Mouse (Mus musculus) urinary bladder, adult 18-20 months (tissue): ENCODE results near the gene Ppfia4.

Experiments
- DNase-seq, 2 experiments: peaks; one replicate each; pipeline ENCODE4 v3.0.0; 2022; ENCODE audit warnings: low spot score in 2 of 2, mixed read lengths in 2 of 2

Gene Ppfia4

DNA sequence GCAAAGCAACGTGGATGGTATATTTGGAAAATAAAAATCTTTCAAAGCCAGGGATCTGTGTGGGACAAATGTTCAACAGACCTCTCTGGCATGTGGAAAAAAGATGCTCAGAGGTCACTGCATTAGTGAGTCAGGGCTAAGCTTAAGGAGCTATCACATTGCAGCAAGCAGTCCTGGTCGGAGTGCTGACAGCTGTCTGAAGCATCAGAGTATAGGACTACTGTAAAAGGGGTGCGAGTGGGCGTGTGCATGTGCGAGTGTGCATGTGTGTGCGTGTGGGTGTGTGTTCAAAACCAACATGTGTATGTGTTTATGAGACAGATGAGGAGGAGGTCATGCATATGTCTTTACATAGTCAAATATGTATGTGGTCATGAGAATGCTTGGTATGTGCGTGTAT, 6.4 kb upstream of the Ppfia4 start:
- DNase-seq = no peak

- DNase-seq = no peak
Measured at GRCm38 (mm10) chr1:134336958-134337710, 4.4 kb upstream of the Ppfia4 start.

DNA sequence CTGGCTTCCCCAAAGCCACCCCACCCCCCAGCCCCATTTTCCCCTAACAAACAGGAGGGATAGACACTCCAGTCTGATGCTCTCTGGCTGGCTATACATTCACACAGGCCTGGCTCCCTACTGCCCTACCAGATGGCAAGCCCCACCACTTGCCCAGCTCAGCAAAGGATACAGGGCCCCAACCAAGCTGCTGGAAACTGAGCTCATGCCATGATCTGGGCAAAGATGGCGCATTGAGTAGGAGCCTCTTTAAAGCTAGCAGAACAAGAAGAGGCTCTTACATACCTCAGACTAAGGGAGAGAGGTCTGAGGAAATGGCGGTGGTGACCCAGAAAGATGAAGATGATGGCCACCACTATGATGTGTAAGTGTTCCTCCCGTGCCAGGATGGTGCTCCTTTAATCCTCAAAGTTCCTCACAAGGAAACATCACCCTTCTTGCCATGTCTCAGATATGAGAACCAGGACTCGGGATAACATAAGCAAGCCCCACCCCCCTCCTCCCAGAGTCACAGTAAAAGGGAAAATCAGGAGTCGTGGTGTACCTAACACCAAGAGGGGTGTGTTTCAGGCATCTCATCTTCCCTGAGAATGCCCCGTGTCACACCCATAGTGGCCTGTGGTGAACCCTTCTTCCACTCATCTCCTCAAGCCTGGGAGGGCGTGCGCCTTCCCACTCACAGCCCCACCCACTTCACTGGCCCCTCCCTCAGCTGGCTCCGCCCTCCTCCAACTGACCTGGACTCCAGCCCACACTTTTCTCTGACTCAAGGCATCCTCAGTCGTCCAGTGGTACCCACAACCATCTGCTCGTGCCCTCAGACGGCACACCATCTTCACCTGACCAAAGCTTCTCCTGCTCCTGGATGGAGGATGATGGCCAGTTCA, 3.4 kb upstream of the Ppfia4 start:
- no peak for DNase-seq

GRCm38 (mm10) chr1:134335211-134335923, 2.6 kb upstream of the Ppfia4 start:
- no peak for DNase-seq

DNA sequence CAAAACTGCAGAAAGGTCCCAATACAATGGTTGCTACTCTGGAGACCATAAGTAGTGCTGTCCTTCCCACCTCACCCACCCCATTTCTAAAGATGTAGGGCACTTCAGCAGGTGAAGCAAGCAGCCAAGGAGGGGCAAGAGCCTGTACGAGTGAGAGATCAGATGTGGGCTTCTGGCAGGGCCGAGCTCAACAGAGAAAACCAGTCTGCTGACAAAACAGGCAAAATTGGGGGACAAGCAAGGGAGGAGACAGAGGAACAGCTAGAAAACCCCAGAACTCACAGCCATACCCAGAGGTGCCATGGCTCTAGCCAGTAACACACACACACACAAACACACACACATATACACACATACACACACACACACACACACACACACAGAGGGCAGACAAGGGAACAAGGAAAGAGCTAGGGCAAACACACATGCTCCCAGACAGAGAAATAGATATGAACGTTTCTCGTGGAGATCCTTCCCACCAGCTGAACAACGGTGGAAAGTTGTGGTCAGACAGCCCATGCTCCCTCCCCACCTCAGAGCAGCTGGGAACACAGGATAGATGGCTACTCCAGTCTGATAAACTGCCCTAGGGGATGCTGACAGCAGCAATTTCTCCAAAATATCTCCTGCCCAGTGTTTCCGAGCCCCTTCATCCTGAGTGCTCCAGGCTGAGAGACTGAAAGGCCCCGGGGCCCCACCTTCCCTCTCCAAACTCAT, 1.5 kb upstream of the Ppfia4 start:
- no peak for DNase-seq

GRCm38 (mm10) chr1:134333371-134334110, 813 bp upstream of the Ppfia4 start:
- DNase-seq = no peak

DNA sequence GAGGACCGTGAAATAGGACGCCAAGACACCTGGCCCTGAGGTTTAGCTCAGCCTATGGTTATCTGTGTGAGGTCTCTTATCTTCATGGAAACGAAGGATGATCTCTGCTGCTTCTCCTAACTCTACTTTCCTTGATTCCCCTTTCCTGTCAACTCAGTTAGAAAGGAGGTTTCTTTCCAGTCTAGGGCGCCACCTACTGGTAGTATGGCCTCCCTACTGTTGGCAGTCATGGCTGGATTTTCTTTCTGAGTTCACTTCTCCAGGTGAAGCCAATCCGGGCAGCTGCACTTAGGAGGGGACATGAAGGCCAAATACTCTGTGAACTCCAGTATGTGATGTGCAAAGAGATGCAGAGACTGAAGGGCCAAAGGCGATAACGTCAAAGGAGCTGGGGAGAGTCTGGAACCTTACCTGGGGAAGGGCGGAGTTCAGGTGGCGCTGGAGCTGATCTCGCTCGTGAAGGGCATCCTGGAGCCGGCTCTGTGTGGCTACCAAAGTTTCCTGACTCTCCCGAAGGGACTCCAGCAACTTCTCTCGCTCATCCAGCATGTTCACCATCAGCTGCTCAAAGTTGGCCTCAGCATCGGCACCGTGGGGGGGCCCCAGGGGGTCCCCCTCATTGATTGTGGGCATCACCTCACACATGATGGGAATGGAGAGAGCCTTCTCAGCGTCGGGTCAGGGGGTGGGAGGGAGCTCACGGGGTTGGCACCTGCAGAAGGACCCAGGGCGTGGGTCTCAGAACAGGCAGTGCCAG, 671 bp downstream of the Ppfia4 start:
- DNase-seq = peak; percentile 45 to 58

GRCm38 (mm10) chr1:134326841-134327346, 5.8 kb downstream of the Ppfia4 start:
- DNase-seq = no peak

- DNase-seq = no peak
Measured at GRCm38 (mm10) chr1:134322591-134322990, 10.1 kb downstream of the Ppfia4 start.

- no peak for DNase-seq
Measured at GRCm38 (mm10) chr1:134320691-134321301, 11.9 kb downstream of the Ppfia4 start.

DNA sequence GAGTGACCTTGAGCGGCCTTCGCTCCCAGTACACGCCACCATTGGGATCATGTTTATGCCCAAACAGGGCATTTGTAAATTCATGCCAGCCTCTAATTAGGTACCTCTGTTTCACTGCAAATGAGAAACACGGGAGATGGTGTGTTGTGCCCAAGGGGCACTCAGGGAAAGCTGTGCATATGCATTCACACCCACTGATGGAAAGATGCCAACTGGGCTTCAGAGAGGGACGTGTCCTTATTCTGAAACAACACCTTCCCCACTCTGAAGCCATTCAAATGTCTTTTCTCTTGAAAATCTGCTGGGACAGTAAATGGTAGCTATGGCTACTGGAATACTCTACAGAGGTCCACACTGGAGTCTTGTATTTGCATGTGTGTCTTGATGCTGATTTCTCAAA, 14.5 kb downstream of the Ppfia4 start:
- no peak for DNase-seq

- DNase-seq = no peak
Measured at GRCm38 (mm10) chr1:134316361-134316760, 16.4 kb downstream of the Ppfia4 start.

DNA sequence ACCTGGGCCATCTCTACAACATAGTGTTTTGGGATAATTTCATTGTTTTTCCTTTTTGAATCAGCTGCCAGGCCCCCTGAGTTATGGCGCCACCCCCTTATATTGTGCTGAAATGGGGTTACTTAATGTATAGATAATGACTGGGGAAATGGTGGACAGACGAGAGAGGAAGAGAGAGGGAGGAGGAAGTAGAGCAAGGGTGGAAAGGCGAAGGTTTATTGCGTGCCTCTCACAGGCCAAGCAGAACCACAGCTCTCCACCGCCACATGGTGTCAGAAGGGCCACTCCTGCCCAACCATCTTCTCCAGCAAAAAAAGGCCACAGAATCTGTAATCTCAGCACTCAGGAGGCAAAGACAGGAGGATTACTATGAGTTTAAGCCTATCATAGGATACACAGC, 17.5 kb downstream of the Ppfia4 start:
- no peak for DNase-seq

DNA sequence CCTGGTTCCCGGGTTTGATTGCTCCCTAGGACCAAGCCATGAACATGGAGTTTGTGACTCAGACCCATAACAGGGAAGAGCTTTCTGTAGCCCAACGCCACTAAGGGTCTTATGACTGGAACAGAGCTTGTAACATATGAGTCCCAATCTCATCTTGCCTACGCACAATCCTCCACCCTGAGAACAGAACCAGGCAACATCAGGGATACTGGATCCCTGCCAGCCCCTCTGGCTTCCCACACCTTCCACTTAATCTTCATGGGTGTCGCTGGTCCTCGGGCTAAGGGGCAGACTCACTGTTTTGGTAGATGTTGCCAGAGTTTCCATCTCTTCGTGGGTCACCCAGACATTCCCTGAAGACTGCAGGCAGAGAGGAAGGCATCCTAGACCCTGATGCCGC, 21.0 kb downstream of the Ppfia4 start:
- DNase-seq = no peak

DNA sequence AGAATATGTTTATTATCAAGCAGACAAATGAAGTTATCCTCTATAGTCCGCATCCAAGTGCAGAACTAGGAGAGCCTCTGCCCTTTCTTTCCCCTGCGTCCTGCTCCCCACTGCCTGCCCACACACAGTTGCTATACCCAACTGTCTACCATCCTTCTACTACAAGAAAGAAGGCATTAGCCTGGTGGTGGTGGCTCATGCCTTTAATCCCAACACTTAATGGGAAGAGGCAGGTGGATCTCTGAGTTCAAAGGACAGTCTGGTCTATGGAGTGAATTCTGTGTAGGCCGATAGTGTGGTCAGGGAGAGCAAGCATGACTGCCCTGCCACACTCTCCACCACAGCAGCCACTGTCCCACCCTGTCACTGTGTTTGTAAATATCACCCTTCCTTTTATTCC, 22.0 kb downstream of the Ppfia4 start:
- DNase-seq = no peak

DNA sequence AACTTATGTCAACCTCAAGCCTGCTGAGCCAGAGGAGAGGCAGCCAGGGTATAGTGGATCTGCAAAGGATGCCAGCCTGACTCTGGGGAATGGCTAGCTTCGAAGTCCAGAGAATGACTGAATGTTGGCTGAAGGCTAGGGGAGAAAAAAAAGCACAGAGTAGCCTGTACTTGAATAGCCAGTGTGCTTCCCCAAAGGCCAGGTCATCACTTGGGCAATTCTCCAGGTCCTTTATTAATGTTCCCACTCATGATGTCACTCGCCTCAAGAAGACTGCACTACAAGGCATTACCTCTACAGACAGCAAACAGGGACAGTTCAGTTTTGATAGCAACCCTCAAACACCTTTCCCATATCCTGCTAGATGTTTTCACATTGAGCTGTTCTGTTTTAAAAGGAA, 22.4 kb downstream of the Ppfia4 start:
- DNase-seq = no peak

DNA sequence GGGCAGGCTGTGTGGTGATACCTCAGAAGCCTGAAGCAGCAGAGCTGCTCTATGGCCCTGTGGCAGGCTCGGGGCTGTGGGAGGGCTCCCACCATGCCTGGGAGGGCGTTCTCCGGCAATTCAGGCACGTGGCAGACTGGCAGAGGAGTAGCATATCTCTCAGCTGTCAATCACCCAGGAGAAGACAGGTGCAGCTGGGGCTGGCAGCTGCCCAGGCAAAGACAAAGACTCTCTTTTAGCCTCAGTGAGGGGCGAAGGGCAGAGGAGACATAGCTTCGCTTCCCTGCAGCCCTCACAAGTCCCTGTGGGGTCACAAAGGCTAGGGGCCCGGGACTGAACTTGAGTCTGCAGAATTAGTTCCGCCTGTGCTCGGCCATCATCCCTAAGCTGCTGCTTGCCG, 25.3 kb downstream of the Ppfia4 start:
- no peak for DNase-seq

- DNase-seq = no peak
Measured at GRCm38 (mm10) chr1:134304940-134305339, 27.8 kb downstream of the Ppfia4 start.

DNA sequence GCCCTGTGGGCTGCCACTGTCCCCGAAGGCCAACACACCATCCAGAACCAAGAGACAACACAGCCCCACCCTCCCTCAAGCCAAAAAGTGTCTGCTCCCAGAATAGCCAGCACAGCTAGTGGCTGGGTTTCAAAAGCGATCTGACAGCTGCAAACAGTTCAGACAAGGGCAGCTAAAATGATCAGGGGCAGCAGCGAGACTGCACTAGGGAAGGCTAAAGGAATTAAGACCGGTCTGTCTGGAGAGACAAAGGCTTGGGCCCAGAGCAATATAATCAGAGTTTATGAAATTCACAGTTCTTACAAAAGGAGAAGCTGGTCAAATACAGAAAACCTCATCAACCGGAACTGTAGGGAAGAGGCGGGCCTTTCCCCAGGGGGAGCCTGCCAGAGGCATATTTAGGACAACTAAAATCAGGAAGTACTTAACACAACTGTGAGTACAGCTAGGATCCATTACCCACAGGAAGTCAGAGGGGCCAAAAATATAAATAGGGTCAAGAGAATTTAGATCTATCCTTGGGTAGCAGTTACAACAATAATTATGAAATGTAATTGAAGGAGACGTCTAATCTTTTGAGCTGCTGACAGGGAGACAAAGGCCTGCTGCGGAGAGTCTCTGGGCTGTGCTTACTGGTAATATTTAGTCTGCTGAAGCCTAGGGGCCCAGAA, 30.0 kb downstream of the Ppfia4 start:
- DNase-seq = no peak
